Mouse (Mus musculus) right cerebral cortex, postnatal 10 days (tissue): ENCODE measurements around the gene Vps39.
A peak's percentile ranks its signal among the peaks of the same experiment; 100 is the strongest.

ENCODE experiments used
- DNase-seq, 2 experiments: peaks; one replicate each; pipeline ENCODE4 v3.0.0; 2021; ENCODE audit warnings: low spot score in 2 of 2

Gene Vps39

GRCm38 (mm10) chr2:120352682-120353646, at the start of gene Vps39:
Gene Vps39 (minus strand): TSS chr2:120353137.
- DNase-seq = peak; percentile 94 to 95

DNA sequence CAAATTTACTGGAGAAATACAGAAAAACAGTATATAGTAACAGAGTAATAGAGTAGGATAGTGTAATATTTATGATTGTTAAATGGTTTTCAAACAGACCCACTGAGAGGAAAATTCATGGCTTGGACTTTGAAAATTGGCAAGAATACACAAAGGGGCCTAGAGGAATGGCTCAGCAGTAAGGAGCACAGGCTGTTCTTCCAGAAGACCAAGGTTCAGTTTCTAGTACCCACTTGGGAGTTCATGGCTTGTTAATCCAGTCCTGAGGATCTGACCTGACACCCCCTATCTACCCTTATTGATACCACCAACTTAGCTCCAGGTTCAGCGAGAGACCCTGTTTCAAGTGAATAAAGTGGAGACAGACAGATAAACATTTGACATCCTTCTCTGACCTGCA, 45.0 kb upstream of the Vps39 start:
- no peak for DNase-seq

GRCm38 (mm10) chr2:120392406-120392805, 39.5 kb upstream of the Vps39 start:
- no peak for DNase-seq

- DNase-seq = no peak
Measured at GRCm38 (mm10) chr2:120390934-120391333, 38.0 kb upstream of the Vps39 start.

GRCm38 (mm10) chr2:120389376-120389775, 36.4 kb upstream of the Vps39 start:
- DNase-seq = no peak

GRCm38 (mm10) chr2:120387291-120387690, 34.4 kb upstream of the Vps39 start:
- no peak for DNase-seq

- no peak for DNase-seq
Measured at GRCm38 (mm10) chr2:120386264-120386663, 33.3 kb upstream of the Vps39 start.

- no peak for DNase-seq
Measured at GRCm38 (mm10) chr2:120373858-120374257, 20.9 kb upstream of the Vps39 start.

DNA sequence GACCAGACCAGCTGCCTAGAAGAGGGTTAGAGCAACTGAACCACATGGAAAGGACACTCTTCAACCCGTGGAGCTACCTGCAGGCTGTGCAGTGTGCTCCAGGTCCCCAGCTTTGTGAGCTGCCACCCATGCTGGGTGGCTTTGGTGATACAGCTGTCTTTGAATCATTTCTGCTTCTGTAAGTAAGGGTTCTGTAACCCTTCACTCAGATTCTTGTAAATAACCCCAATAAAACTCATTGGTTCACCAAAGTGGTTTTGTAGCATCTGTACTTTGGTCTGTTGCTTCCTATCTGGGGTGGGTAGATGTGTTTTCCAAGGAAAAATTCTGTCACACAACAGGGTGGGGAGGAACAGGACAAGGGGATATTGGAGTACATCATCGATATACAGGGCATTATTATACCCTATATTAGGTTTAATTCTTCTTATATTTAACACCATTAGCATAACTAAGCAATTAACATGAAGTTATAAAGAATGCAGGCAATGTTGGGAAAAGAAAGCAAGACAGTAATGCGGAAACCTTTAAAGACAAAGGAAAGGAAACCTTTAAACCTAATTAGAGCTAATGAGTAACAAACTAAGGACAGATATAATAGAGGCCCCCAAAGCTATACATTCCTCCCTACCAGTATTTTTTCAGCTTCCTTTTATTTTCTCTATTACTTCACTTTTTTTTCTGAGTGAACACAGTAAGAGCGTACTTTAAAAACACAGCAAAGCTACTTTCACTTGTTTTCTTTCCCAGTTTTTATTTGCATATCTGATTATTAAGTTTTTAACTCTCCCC, 14.7 kb upstream of the Vps39 start:
- no peak for DNase-seq

DNA sequence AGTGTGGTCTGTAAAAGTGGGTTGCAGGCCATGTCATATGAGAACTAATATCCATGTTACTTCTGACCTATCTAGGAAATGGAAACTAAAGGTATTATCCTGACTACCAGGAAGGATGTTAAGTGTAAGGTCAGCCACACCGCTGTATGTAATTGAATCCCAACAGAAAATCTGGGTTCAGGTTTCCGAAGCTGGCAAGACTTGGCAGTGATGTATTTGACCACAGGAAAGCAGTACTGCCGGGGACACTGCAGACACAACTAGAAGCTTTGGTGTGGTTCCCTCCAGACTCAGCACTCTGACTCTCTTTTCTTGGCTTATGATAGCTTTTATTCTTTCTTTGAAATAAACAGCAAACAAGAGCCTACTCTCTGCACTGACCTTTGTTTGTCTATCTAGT, 13.6 kb upstream of the Vps39 start:
- DNase-seq = no peak

- DNase-seq = no peak
Measured at GRCm38 (mm10) chr2:120360425-120360824, 7.5 kb upstream of the Vps39 start.

DNA sequence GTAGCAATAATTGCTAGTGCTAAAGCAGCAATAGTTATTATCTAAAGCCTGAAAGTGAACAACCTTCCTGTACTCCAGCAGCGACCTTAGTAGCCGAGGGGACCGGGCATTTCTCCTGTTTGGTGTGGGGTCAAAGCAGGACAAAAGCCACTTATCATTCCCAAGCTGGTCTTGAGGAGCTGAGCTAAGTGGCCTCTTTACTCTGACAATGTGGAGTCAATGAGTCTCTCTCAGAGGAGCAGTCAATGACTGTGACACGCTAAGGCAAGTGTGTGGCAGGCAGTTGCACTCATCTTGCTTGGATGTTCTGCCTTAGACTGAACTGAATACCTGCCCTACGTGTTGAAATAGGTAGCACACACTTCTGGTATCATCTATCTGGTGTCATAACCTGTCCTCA, 1.6 kb downstream of the Vps39 start:
- DNase-seq = no peak

GRCm38 (mm10) chr2:120348120-120348519, 4.8 kb downstream of the Vps39 start:
- DNase-seq = no peak

GRCm38 (mm10) chr2:120341741-120342140, 11.2 kb downstream of the Vps39 start:
- no peak for DNase-seq

DNA sequence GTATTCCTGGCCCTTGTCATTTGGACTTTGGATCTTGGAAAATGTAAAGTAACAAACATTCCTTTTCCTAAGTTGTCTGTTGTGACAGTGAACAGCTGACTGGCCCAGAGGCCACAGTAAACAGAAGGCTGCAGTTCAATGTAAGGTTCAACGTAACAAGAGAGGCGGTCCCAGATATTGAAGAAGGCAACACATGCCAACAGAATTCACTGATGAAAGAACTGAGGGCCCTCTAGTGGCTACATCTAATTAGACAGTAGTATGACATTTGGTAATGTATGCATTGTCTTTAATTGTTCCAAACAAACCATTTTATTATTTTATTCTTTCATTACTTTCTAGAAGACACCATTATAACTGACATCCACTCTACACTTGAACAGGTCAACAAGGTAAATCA, 15.1 kb downstream of the Vps39 start:
- no peak for DNase-seq

GRCm38 (mm10) chr2:120331575-120331974, 21.4 kb downstream of the Vps39 start:
- peak in 1 of 2 experiments; percentile 45 for DNase-seq

DNA sequence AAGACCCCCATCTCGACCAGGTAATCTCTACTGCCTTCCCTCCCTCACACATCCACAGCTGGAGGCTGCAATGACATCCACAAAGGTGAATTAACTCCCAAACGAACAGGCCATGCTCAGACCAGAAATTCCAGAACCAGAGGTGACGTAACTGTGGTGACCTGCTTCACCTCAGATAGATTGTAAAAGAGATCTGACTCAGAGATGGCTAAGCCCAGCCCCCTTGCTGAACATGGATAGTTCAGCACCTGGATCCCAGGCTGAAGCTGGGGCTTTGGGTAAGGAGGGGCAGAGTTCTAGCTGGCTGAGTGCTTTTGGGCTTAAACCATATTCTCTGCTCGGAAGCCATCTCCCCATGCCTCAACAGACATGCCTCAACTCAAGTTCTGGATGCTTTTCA, 37.9 kb downstream of the Vps39 start:
- no peak for DNase-seq

GRCm38 (mm10) chr2:120314487-120314886, 38.5 kb downstream of the Vps39 start:
- DNase-seq = no peak

DNA sequence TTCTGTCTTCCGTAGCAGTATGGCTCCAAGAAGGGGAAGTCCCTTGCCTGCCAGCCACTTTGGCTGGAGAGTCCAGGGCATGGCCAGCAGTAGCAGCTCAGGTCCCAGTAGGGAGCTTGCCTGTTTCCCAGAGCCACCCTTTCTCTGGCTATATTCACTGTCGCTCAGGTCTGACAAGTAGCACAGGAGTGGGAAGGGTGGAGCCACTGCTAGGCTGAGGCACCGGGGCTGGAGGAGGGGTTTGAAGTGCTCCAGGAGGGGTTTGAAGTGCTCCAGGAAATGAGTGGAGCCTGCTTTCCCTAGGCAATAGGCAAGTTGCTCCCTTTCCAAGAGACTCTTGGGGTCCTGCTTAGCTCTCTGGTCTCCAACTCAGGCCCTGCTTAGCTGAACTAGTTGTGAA, 39.0 kb downstream of the Vps39 start, which contains the start of gene Pla2g4f:
TSS of gene Pla2g4f (minus strand) at position 190 of the 400 bp plus-strand sequence.
- no peak for DNase-seq

GRCm38 (mm10) chr2:120312276-120312825, 40.6 kb downstream of the Vps39 start:
- no peak for DNase-seq

GRCm38 (mm10) chr2:120304113-120304512, 48.8 kb downstream of the Vps39 start:
- no peak for DNase-seq

DNA sequence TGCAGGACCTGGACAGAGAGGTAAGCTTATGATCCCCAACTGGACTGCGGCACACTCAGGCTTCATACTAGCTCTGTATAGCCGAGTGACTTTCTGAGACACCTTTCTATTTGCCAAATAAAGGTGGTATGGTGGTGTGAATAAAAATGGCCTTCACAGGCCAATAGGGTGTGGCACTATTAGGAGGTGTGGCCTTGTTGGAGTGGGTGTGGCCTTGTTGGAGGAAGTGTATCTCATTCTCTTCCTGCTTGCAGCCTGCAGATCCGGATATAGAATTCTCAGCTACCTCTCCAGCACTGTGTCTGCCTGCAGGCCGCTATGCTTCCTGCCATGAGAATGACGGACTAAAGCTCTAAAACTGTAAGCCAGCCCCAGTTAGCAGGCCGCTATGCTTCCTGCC, 51.9 kb downstream of the Vps39 start:
- no peak for DNase-seq
